Mouse (Mus musculus): ENCODE data around the gene Retnlb. TPM values are rescaled to one million over a fixed set of nuclear protein-coding genes. Genes with fewer than 3 reads are reported as not detected.

The Retnlb gene
- polyA plus RNA-seq, 1 experiment from 2014 or later, result not detected

Other genes with a start within 250 kb of the Retnlb start
- not detected in 2 replicates for gene Trat1, start 44.8 kb upstream of the Retnlb start, polyA plus RNA-seq (2015; fragmentation: Nextera tagmentation; extraction: Ambion mirVana)
- not detected in 2 replicates for gene Retnla, start 25.7 kb downstream of the Retnlb start, polyA plus RNA-seq (2015; fragmentation: Nextera tagmentation; extraction: Ambion mirVana)
- 0.92 and 1.8 TPM in 2 replicates for gene Retnlg, start 55.8 kb downstream of the Retnlb start, polyA plus RNA-seq (2015; fragmentation: Nextera tagmentation; extraction: Ambion mirVana)
- 28.1 and 28.3 TPM in 2 replicates for gene Dzip3, start 177.3 kb downstream of the Retnlb start, polyA plus RNA-seq (2015; fragmentation: Nextera tagmentation; extraction: Ambion mirVana)
- gene Cip2a, start 177.3 kb downstream of the Retnlb start, polyA plus RNA-seq (2015; fragmentation: Nextera tagmentation; extraction: Ambion mirVana), result 20.8 and 22.4 TPM in 2 replicates
- 0.05 and 0.07 TPM in 2 replicates for gene Myh15, start 240.6 kb downstream of the Retnlb start, polyA plus RNA-seq (2015; fragmentation: Nextera tagmentation; extraction: Ambion mirVana)